In the genomic region with DNA sequence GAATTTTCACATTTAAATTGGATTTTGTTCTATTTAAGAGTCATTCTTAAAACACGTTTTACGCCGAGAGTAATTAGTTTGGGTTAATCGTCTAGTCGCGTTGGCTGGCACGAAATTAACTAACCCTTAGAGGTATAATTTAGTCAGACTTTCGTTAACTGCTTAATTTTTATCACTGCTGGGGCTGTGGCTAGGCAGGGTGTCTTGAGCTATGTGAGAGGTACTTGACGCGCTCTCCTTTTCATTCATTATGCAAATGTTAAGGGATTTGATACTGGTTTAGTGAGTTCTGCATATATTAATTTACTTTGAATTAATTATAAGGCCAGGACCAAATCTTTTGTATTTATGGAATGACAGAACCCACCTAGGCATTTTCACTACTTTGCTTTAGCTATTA, we compare ENCODE assay signal across 9 mouse cellular contexts. TPM values are rescaled to one million over a fixed set of nuclear protein-coding genes. Genes with fewer than 3 reads are reported as not detected.
DNase-seq lines count a peak whose midpoint lies in the region; ATAC-seq and TF ChIP-seq lines count a peak whose summit lies in the region.
"Had no signal": no experiment of that assay in that cellular context is flagged by ENCODE, and none has a peak within 500 bp of the region (broad histone marks: within the 10 kb centered on the region; RNA-seq: fewer than 3 reads in every experiment).

No protein-coding gene starts in this region.

- no peaks in the 10 kb centered on the region for H3K27me3 ChIP-seq in CH12.LX (replicated peaks)
- no peaks in the 10 kb centered on the region for H3K27me3 ChIP-seq in forebrain, embryonic 14.5 days (replicated peaks; ENCODE audit: control insufficient read depth, insufficient read depth, low read length)
- no peaks in the 10 kb centered on the region for H3K27me3 ChIP-seq in liver, embryonic 15.5 days

- H3K4me2 ChIP-seq in CH12.LX (ENCODE audit: insufficient read depth, low read depth, poor library complexity, severe bottlenecking), result peak overlapping the region; percentile 25
- H3K4me2 ChIP-seq in forebrain, embryonic 14.5 days (ENCODE audit: low read length), result peak overlapping the region; percentile 68
- H3K4me2 ChIP-seq in liver, embryonic 15.5 days, result peak overlapping the region; percentile 75

- WGBS in forebrain, embryonic 14.5 days, result under 1% methylated on average over 10 of the region's 10 CpGs
- WGBS in liver, embryonic 15.5 days (ENCODE audit: insufficient replicate concordance), result 2% methylated on average over 10 of the region's 10 CpGs

- TF ChIP-seq POLR2A in CH12.LX (IDR thresholded peaks at IDR 0.05; ENCODE audit: low read depth, low read length), result no peak

- peak; percentile 61 for ATAC-seq in forebrain, embryonic 14.5 days
- ATAC-seq in liver, embryonic 15.5 days (ENCODE audit: insufficient read depth), result peak; percentile 27

- TF ChIP-seq CTCF in gastrocnemius, adult 2 months (IDR thresholded peaks at IDR 0.05), result no peak
- no peak for TF ChIP-seq CTCF in CH12.LX (conservative IDR thresholded peaks at IDR 0.05 in 1 of 2, IDR thresholded peaks at IDR 0.05 in 1 of 2; ENCODE audit: low read depth in 2 of 2, low read length in 2 of 2)

- peaks cover 15 to 28% of the 10 kb centered on the region in 2 experiments for H3K36me3 ChIP-seq in CH12.LX (replicated peaks in 1 of 2; ENCODE audit: control insufficient read depth in 1 of 2, insufficient read depth in 1 of 2, low read length in 1 of 2)
- H3K36me3 ChIP-seq in forebrain, embryonic 14.5 days (ENCODE audit: control insufficient read depth, insufficient read depth, low read length), result peaks cover 17% of the 10 kb centered on the region
- peaks cover 28% of the 10 kb centered on the region for H3K36me3 ChIP-seq in liver, embryonic 15.5 days (replicated peaks)

- H3K9me3 ChIP-seq in CH12.LX (replicated peaks; ENCODE audit: low read length), result no peaks in the 10 kb centered on the region
- H3K9me3 ChIP-seq in forebrain, embryonic 14.5 days (replicated peaks; ENCODE audit: control insufficient read depth, low read length), result no peaks in the 10 kb centered on the region
- H3K9me3 ChIP-seq in liver, embryonic 15.5 days (replicated peaks), result no peaks in the 10 kb centered on the region

- intact Hi-C loops in gastrocnemius, adult 2 months (cut with DNase I), result loop anchor here (10.0 kb wide), 1 partner anchor 271 kb away; no protein-coding TSS in a partner anchor

- peak overlapping the region; percentile 95 for H3K27ac ChIP-seq in gastrocnemius, adult 2 months
- peak overlapping the region; percentile 71; the same call in 1 of the 2 replicates for H3K27ac ChIP-seq in CH12.LX (ENCODE audit: insufficient read depth, low read depth)
- 0 out of 2 replicates have a peak overlapping the region, but pooled peaks have one; percentile 33 for H3K27ac ChIP-seq in forebrain, embryonic 14.5 days (ENCODE audit: low read depth, low read length)
- H3K27ac ChIP-seq in liver, embryonic 15.5 days (replicated peaks), result peak overlapping the region; percentile 93

- TF ChIP-seq EP300 in CH12.LX (IDR thresholded peaks at IDR 0.05; ENCODE audit: low read length), result no peak

- peak overlapping the region; percentile 80 for H3K9ac ChIP-seq in CH12.LX (ENCODE audit: insufficient read depth, low read depth)
- H3K9ac ChIP-seq in forebrain, embryonic 14.5 days (ENCODE audit: low read length), result peak overlapping the region; percentile 59
- H3K9ac ChIP-seq in liver, embryonic 15.5 days, result peak overlapping the region; percentile 82

- TF ChIP-seq RAD21 in CH12.LX (IDR thresholded peaks at IDR 0.05; ENCODE audit: low read depth, low read length), result no peak

- dilution Hi-C loops in CH12.LX (cut with MboI; ENCODE audit: extremely low pct_ligation_motif_present, extremely low pct_unique_long_range_greater_than_20kb, low sequenced_read_pairs), result no loop called here

- peaks cover 27% of the 10 kb centered on the region for H3K79me2 ChIP-seq in CH12.LX (replicated peaks; ENCODE audit: control insufficient read depth, extremely low read depth, insufficient read depth, poor library complexity, severe bottlenecking)

- peaks cover 2 to 38% of the 10 kb centered on the region in 2 experiments for H3K4me1 ChIP-seq in CH12.LX (ENCODE audit: control insufficient read depth in 1 of 2, insufficient read depth in 2 of 2)
- H3K4me1 ChIP-seq in forebrain, embryonic 14.5 days (ENCODE audit: control insufficient read depth, insufficient read depth, low read length), result peaks cover 6% of the 10 kb centered on the region; the same call in 1 of the 2 replicates
- peaks cover 10% of the 10 kb centered on the region for H3K4me1 ChIP-seq in liver, embryonic 15.5 days (replicated peaks)

- no peak for DNase-seq in gastrocnemius, adult 2 months
- DNase-seq in gastrocnemius, postnatal 25 days, result no peak
- DNase-seq in CH12.LX (ENCODE audit: extremely low read depth), result peak; percentile 52
- DNase-seq in forebrain, embryonic 14.5 days (ENCODE audit: low spot score), result peak; percentile 32
- no peak for DNase-seq in ovary, postnatal 10 days (ENCODE audit: low spot score)
- DNase-seq in adrenal gland, adult 2 months, result no peak
- no peak for DNase-seq in spleen, adult 12 weeks (ENCODE audit: low spot score)

- in situ Hi-C loops in CH12.LX (cut with MboI; ENCODE audit: low pct_ligation_motif_present, low pct_unique_long_range_greater_than_20kb, low sequenced_read_pairs), result loop anchor here (25.0 kb wide), 1 partner anchor 273 kb away; no protein-coding TSS in a partner anchor

- H3K4me3 ChIP-seq in gastrocnemius, adult 2 months, result peak overlapping the region; percentile 89
- peak overlapping the region; percentile 48 to 85 (median 59) for H3K4me3 ChIP-seq in CH12.LX (replicated peaks in 1 of 3; ENCODE audit: low read depth in 2 of 3, low read length in 2 of 3, poor library complexity in 1 of 3)
- peak overlapping the region; percentile 87 for H3K4me3 ChIP-seq in forebrain, embryonic 14.5 days (ENCODE audit: low read depth, low read length)
- H3K4me3 ChIP-seq in liver, embryonic 15.5 days (replicated peaks), result peak overlapping the region; percentile 85

TF ChIP-seq in CH12.LX, 34 proteins besides CTCF, POLR2A, EP300 and RAD21:
- no peak for TF ChIP-seq USF2 (conservative IDR thresholded peaks at IDR 0.05; ENCODE audit: low read depth, low read length)
- no peak for TF ChIP-seq MEF2A (IDR thresholded peaks at IDR 0.05; ENCODE audit: borderline replicate concordance, low read depth, low read length)
- peak; percentile 50; the same call in 1 of the 2 replicates for TF ChIP-seq MYC (IDR thresholded peaks at IDR 0.05; ENCODE audit: low read depth, low read length)
- no peak for TF ChIP-seq MXI1 (IDR thresholded peaks at IDR 0.05; ENCODE audit: low read depth, low read length)
- TF ChIP-seq CHD1 (IDR thresholded peaks at IDR 0.05; ENCODE audit: low read depth, low read length), result no peak
- TF ChIP-seq MAX (IDR thresholded peaks at IDR 0.05; ENCODE audit: low read length), result no peak
- no peak for TF ChIP-seq ZC3H11A (IDR thresholded peaks at IDR 0.05; ENCODE audit: low read depth, low read length)
- no peak for TF ChIP-seq SMC3 (IDR thresholded peaks at IDR 0.05; ENCODE audit: low read depth, low read length)
- no peak for TF ChIP-seq MAZ (IDR thresholded peaks at IDR 0.05; ENCODE audit: low read depth, low read length)

RNA-seq across cellular contexts. Expression of gene Ghitm, which starts 0.6 kb away (rescaled TPM):
- total RNA-seq in gastrocnemius, adult 2 months (2021), result 100 to 1,000 TPM; 416 to 464 TPM
- total RNA-seq in gastrocnemius, postnatal 25 days (2021), result 100 to 1,000 TPM; 369 to 406 TPM
- 190 and 302 TPM in 2 replicates for total RNA-seq in CH12.LX (2012; rRNA removed)
- 320 and 363 TPM in 2 replicates for total RNA-seq in CH12.LX (2014; rRNA removed)
- 311 TPM in 2 replicates for polyA plus RNA-seq in CH12.LX (2012; ENCODE audit: insufficient read length, low read depth)
- 189 and 206 TPM in 2 replicates for polyA plus RNA-seq in forebrain, embryonic 14.5 days (2014; fragmentation: Nextera tagmentation; extraction: Ambion mirVana)
- polyA plus RNA-seq in liver, embryonic 15.5 days (2015; fragmentation: Nextera tagmentation; extraction: Ambion mirVana), result 249 and 254 TPM in 2 replicates
- total RNA-seq in adrenal gland, adult 2 months (2021), result 100 to 1,000 TPM; 752 to 904 TPM
- 135 and 189 TPM in 2 replicates for polyA plus RNA-seq in adrenal gland, adult 2 months (2012; rRNA removed)

RNA-seq across cellular contexts. Expression of gene 2610528A11Rik, which starts 21.8 kb away (rescaled TPM):
- under 1 TPM; 0.48 to 0.92 TPM for total RNA-seq in gastrocnemius, adult 2 months (2021)
- total RNA-seq in gastrocnemius, postnatal 25 days (2021), result under 1 TPM; 0.38 to 0.41 TPM
- total RNA-seq in CH12.LX (2012; rRNA removed) (not detected in 2 replicates), CH12.LX (2014; rRNA removed) (not detected in 2 replicates)
- not detected in 2 replicates for polyA plus RNA-seq in CH12.LX (2012; ENCODE audit: insufficient read length, low read depth)
- polyA plus RNA-seq in forebrain, embryonic 14.5 days (2014; fragmentation: Nextera tagmentation; extraction: Ambion mirVana), result 0.51 TPM in 1 of 2 replicates, not detected in the other
- polyA plus RNA-seq in liver, embryonic 15.5 days (2015; fragmentation: Nextera tagmentation; extraction: Ambion mirVana), result 0.13 and 0.29 TPM in 2 replicates
- total RNA-seq in adrenal gland, adult 2 months (2021), result 1 to 10 TPM in 1 of 2 experiments, under 1 TPM in 1; 0.55 to 1.9 TPM
- 0.16 and 0.22 TPM in 2 replicates for polyA plus RNA-seq in adrenal gland, adult 2 months (2012; rRNA removed)
- total RNA-seq: neutrophil, adult 5-6 weeks had no signal

RNA-seq across cellular contexts. Expression of gene Cdhr1, which starts 37.5 kb away (rescaled TPM):
- total RNA-seq in gastrocnemius, adult 2 months (2021), result not detected
- total RNA-seq in gastrocnemius, postnatal 25 days (2021), result not detected
- not detected in 2 replicates for total RNA-seq in CH12.LX (2012; rRNA removed)
- total RNA-seq in CH12.LX (2014; rRNA removed), result not detected in 2 replicates
- not detected in 2 replicates for polyA plus RNA-seq in CH12.LX (2012; ENCODE audit: insufficient read length, low read depth)
- polyA plus RNA-seq in forebrain, embryonic 14.5 days (2014; fragmentation: Nextera tagmentation; extraction: Ambion mirVana), result 3.1 and 4.6 TPM in 2 replicates
- polyA plus RNA-seq in liver, embryonic 15.5 days (2015; fragmentation: Nextera tagmentation; extraction: Ambion mirVana), result not detected in 2 replicates
- total RNA-seq in adrenal gland, adult 2 months (2021), result not detected
- 0.08 TPM in 1 of 2 replicates, not detected in the other for polyA plus RNA-seq in adrenal gland, adult 2 months (2012; rRNA removed)
- total RNA-seq: neutrophil, adult 5-6 weeks had no signal

Comparison
In these comparisons a context has a peak if more than half of its experiments do, and no peak if none do; other contexts are left out.
1. DNase-seq: peak in CH12.LX (single experiment) and forebrain, embryonic 14.5 days (single experiment); none in gastrocnemius, adult 2 months (single experiment), gastrocnemius, postnatal 25 days (single experiment), ovary, postnatal 10 days (single experiment), adrenal gland, adult 2 months (single experiment) and spleen, adult 12 weeks (single experiment).
2. H3K27ac ChIP-seq: peak in every context shown above with its lines; median percentile 95 in gastrocnemius, adult 2 months; 93 in liver, embryonic 15.5 days; 71 in CH12.LX; 33 in forebrain, embryonic 14.5 days.
3. H3K4me2 ChIP-seq: peak in every context shown above with its lines; median percentile 75 in liver, embryonic 15.5 days; 68 in forebrain, embryonic 14.5 days; 25 in CH12.LX.
4. Peak in every context shown above with its lines, with median percentiles within 50 percentile points of each other: H3K4me3 ChIP-seq and H3K9ac ChIP-seq.